Mouse (Mus musculus) cerebellum, postnatal 36 days (tissue): ENCODE results near the gene Tmem101.
A peak's percentile ranks its signal among the peaks of the same experiment; 100 is the strongest.

Experiments
- DNase-seq, 2 experiments: peaks; one replicate each; pipeline ENCODE4 v3.0.0; 2021 to 2022; ENCODE audit warnings: mixed read lengths in 2 of 2

Tmem101 gene

GRCm38 (mm10) chr11:102147213-102147989 is 8.8 kb downstream of the Tmem101 start:
- no peak for DNase-seq

GRCm38 (mm10) chr11:102146531-102146930 is 9.7 kb downstream of the Tmem101 start:
- DNase-seq = no peak

- no peak for DNase-seq
These were observed 10.2 kb downstream of the Tmem101 start for GRCm38 (mm10) chr11:102146005-102146404.

GRCm38 (mm10) chr11:102145471-102146001 is 10.7 kb downstream of the Tmem101 start, which contains the start of gene Nags:
Gene Nags (plus strand): TSS chr11:102145513.
- no peak for DNase-seq

GRCm38 (mm10) chr11:102144957-102145470 is 11.2 kb downstream of the Tmem101 start:
- no peak for DNase-seq

- no peak for DNase-seq
These were observed 13.8 kb downstream of the Tmem101 start for GRCm38 (mm10) chr11:102142355-102142754.

GRCm38 (mm10) chr11:102140508-102140907 is 15.7 kb downstream of the Tmem101 start:
- DNase-seq = peak; percentile 58 to 80

- peak; percentile 70 to 71 for DNase-seq
These were observed 17.8 kb downstream of the Tmem101 start for GRCm38 (mm10) chr11:102138447-102138740.

GRCm38 (mm10) chr11:102137625-102138446 is 18.4 kb downstream of the Tmem101 start:
- no peak for DNase-seq

- DNase-seq = no peak
These were observed 21.7 kb downstream of the Tmem101 start for GRCm38 (mm10) chr11:102134516-102134915.

- no peak for DNase-seq
These were observed 38.8 kb downstream of the Tmem101 start for GRCm38 (mm10) chr11:102117386-102117785.

- DNase-seq = no peak
These were observed 40.0 kb downstream of the Tmem101 start for GRCm38 (mm10) chr11:102116241-102116640.

- DNase-seq = no peak
These were observed 44.6 kb downstream of the Tmem101 start for GRCm38 (mm10) chr11:102111576-102111975.

- no peak for DNase-seq
These were observed 48.5 kb downstream of the Tmem101 start, which contains the start of gene Pyy for GRCm38 (mm10) chr11:102107732-102108131. Gene Pyy (minus strand): TSS chr11:102107832.

GRCm38 (mm10) chr11:102106911-102107310 is 49.3 kb downstream of the Tmem101 start:
- DNase-seq = no peak
